Mouse (Mus musculus) neural tube, embryonic 12.5 days (tissue): ENCODE data around the gene Rps11. TPM values are rescaled to one million over a fixed set of nuclear protein-coding genes. Genes with fewer than 3 reads are reported as not detected.
"Not testable (repeated sequence)": the region's sequence is repeated elsewhere in the genome, so short reads cannot be mapped to it uniquely, and the experiment has no call there.

Experiments used
- ATAC-seq: fragments of 200-750 bp; cut with Nextera tagmentation; 2 replicates; pipeline ENCODE4 v1.8.0; 2017; ENCODE audit warnings: low read depth, mild to moderate bottlenecking, moderate TSS enrichment, moderate library complexity; ENCODE audit not compliant: low FRiP score
- H3K27ac ChIP-seq: fragments of 300-500 bp; sonication (generic); 2 replicates; pipeline ENCODE4 v1.5.1; 2016
- H3K27me3 ChIP-seq: fragments of 300-500 bp; sonication (generic); replicated peaks from 2 replicates; pipeline ENCODE4 v1.6.1; 2016; ENCODE audit warnings: mild to moderate bottlenecking
- H3K36me3 ChIP-seq: fragments of 300-500 bp; sonication (generic); 2 replicates; pipeline ENCODE4 v1.6.1; 2016; ENCODE audit warnings: mild to moderate bottlenecking
- H3K4me1 ChIP-seq: fragments of 300-500 bp; sonication (generic); 2 replicates; pipeline ENCODE4 v1.6.1; 2016
- H3K4me2 ChIP-seq: fragments of 300-500 bp; sonication (generic); replicated peaks from 2 replicates; pipeline ENCODE4 v1.6.1; 2016; ENCODE audit warnings: mild to moderate bottlenecking
- H3K4me3 ChIP-seq: fragments of 300-500 bp; sonication (generic); 2 replicates; pipeline ENCODE4 v1.5.1; 2016
- H3K9ac ChIP-seq: fragments of 300-500 bp; sonication (generic); 2 replicates; pipeline ENCODE4 v1.6.1; 2016; ENCODE audit warnings: mild to moderate bottlenecking
- H3K9me3 ChIP-seq: fragments of 300-500 bp; sonication (generic); 2 replicates; pipeline ENCODE4 v1.6.1; 2016; ENCODE audit warnings: mild to moderate bottlenecking
- WGBS: fragments of 180-500 bp; shearing (Covaris S2); methylation state at CpG from one replicate; pipeline ENCODE4 v1.1.7; 2016; 5-methylcytosine and 5-hydroxymethylcytosine counted together
- polyA plus RNA-seq: library from polyadenylated mRNA; unstranded; fragments of >200 nt; fragmentation: Nextera tagmentation; extraction: Ambion mirVana; gene quantifications from 2 replicates; pipeline ENCODE4 v1.2.1, GENCODE M21; 2016

Gene Rps11
- polyA plus RNA-seq, 1 experiment from 2014 or later = 1,089 TPM

DNA sequence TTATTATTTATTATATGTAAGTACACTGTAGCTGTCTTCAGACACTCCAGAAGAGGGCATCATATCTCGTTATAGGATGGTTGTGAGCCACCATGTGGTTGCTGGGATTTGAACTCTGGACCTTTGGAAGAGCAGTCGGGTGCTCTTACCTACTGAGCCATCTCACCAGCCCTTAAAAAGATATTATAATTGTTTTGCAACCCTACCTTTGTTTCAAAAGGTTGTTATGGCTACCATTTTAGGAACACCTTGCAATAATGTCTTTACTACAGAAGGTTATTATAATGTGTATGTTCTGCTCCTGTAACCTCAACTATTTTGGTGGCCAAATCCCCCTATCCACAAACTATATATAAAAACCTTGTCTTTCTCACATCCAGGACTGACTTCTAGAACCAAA is 28.8 kb upstream of the Rps11 start:
- not testable (repeated sequence) for H3K4me3 ChIP-seq, H3K4me2 ChIP-seq

DNA sequence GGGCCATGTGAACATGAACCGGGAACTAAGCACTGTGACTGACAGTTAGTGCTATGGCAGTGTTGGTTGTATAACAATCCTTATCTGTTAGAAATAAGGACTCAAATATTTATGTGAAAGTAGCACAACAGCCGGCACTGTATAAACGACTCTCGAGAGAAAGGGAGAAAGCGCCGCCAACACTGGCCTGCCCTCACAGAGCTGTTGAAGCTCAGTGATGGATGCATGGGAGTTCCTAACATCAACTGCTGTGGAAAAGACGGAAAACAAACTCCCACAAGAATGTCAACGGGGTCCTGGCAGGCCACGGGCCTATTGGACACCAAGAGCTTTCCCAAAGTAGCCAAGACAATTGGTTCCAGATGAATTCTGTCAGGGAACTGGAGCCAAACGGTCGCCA is 27.1 kb upstream of the Rps11 start:
- H3K4me3 ChIP-seq = no peak overlapping the region
- no peak overlapping the region for H3K27ac ChIP-seq
- H3K27me3 ChIP-seq = no peaks in the 10 kb centered on the region
- H3K9ac ChIP-seq = no peak overlapping the region
- no peaks in the 10 kb centered on the region for H3K9me3 ChIP-seq
- peaks cover 9% of the 10 kb centered on the region for H3K4me1 ChIP-seq
- no peak for ATAC-seq
- H3K4me2 ChIP-seq = no peak overlapping the region
- peaks cover 14% of the 10 kb centered on the region; the same call in 1 of the 2 replicates for H3K36me3 ChIP-seq
- WGBS = 59% methylated on average over 11 of the region's 11 CpGs

More for the DNA sequence above, 28.8 kb upstream of the Rps11 start:
- not testable (repeated sequence) for H3K36me3 ChIP-seq, H3K27ac ChIP-seq, ATAC-seq, H3K9me3 ChIP-seq, H3K4me1 ChIP-seq, H3K9ac ChIP-seq, H3K27me3 ChIP-seq
- WGBS = 93% methylated on average over 2 of the region's 2 CpGs

DNA sequence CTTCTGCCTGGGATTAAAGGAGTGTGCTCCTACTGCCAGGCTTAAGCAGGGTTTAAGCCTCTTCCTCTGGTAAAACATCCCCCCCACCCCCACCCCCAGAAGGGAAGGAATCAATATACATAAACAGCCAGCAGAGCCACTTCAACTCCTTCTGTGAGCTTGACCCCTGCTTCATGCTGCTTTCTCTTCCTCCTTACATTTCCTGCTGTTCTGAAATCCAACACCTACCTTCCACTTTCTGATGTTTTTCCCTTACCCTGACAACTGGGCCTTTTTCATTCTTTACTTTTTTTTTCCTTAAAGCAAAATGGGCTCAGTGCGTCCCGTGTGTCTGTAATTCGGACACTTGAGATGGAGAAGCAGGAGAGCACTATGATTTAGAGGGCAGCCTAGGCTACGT is 26.1 kb upstream of the Rps11 start:
- Histone ChIP-seq H3K4me3 (no peak overlapping the region), H3K9ac (no peak overlapping the region), H3K4me1 (peaks cover 9% of the 10 kb centered on the region), H3K36me3 (peaks cover 21% of the 10 kb centered on the region), H3K9me3 (no peaks in the 10 kb centered on the region), H3K27me3 (no peaks in the 10 kb centered on the region), H3K27ac (no peak overlapping the region), H3K4me2 (no peak overlapping the region)
- no peak for ATAC-seq
- WGBS = 74% methylated on average over 4 of the region's 4 CpGs

DNA sequence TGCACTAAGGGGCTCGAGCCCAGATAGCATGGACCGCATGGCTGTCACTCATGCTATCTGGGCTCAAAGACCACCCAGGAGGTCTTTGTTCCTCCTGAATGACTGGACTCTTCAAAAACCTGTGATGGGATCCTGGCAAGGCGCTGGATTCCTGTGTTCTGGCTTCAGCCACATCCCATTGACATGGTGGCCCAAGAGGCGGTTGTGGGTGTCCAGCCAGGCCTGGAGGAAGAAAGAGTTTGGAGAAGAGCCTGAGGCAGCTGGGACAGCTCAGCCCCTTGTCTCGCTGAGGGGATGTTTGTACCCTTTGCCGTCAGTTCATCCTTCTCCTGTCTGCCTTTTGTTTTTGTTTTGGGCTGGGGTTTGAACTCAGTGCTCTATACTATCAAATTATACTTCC is 25.3 kb upstream of the Rps11 start:
- H3K36me3 ChIP-seq = peaks cover 28% of the 10 kb centered on the region
- H3K27me3 ChIP-seq = no peaks in the 10 kb centered on the region
- peaks cover 5% of the 10 kb centered on the region for H3K4me1 ChIP-seq
- no peaks in the 10 kb centered on the region for H3K9me3 ChIP-seq
- ATAC-seq = no peak
- H3K27ac ChIP-seq = no peak overlapping the region
- 38% methylated on average over 6 of the region's 6 CpGs for WGBS
- H3K4me2 ChIP-seq = no peak overlapping the region
- H3K4me3 ChIP-seq = no peak overlapping the region
- no peak overlapping the region for H3K9ac ChIP-seq

DNA sequence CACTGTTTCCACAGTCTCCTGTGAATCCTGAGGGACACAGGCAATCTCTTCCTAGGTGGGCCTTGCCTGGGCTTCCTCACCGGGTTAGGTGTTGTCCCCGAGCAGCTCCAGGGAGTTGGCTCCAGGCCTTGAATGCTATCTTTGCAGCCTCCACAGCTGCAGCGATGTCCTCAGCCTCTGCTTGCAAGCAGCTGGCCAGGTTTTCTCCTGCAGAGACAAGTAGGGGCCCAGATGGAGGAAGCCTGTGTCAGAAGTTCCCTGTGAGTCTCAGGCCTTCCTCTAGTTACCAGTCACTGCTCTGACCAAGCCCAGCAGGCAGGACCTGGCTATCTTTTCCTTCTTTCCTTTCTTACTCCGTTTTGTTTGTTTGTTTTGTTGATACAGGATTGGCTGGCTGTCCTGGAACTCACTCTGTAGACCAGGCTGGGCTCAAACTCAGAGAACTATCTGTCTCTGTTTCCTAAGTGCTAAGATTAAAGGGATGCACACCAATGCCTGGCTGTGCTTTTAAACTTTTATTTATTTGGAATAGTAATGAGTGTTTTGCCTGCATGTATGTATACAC is 24.4 kb upstream of the Rps11 start:
- Histone ChIP-seq H3K9ac (no peak overlapping the region), H3K27me3 (no peaks in the 10 kb centered on the region), H3K4me1 (peaks cover 3% of the 10 kb centered on the region), H3K36me3 (peaks cover 35% of the 10 kb centered on the region), H3K4me3 (no peak overlapping the region), H3K4me2 (no peak overlapping the region), H3K9me3 (no peaks in the 10 kb centered on the region), H3K27ac (no peak overlapping the region)
- 73% methylated on average over 4 of the region's 4 CpGs for WGBS
- ATAC-seq = no peak

DNA sequence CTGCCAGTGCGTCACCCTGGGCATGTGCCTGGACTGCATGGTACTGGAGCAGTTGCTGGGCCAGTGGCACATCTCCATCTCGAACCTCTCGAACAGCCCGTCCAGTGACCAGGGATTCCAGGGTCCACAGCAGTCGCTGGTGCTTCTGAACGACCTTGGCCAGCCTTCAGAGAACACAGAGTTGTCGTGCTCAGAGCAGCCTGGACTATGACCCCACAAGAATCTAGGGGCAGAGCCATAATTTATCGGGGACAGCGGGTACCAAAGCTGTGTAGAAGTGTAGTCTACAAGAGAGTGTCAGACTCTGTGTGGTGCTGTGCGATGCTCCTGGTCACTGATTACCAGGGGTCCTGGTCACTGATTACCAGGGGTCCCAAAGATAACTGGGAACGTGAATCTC is 23.7 kb upstream of the Rps11 start:
- H3K4me2 ChIP-seq = no peak overlapping the region
- no peaks in the 10 kb centered on the region for H3K4me1 ChIP-seq
- H3K4me3 ChIP-seq = no peak overlapping the region
- no peaks in the 10 kb centered on the region for H3K9me3 ChIP-seq
- H3K9ac ChIP-seq = no peak overlapping the region
- H3K27me3 ChIP-seq = no peaks in the 10 kb centered on the region
- 91% methylated on average over 11 of the region's 11 CpGs for WGBS
- no peak for ATAC-seq
- peaks cover 42% of the 10 kb centered on the region for H3K36me3 ChIP-seq
- H3K27ac ChIP-seq = no peak overlapping the region

DNA sequence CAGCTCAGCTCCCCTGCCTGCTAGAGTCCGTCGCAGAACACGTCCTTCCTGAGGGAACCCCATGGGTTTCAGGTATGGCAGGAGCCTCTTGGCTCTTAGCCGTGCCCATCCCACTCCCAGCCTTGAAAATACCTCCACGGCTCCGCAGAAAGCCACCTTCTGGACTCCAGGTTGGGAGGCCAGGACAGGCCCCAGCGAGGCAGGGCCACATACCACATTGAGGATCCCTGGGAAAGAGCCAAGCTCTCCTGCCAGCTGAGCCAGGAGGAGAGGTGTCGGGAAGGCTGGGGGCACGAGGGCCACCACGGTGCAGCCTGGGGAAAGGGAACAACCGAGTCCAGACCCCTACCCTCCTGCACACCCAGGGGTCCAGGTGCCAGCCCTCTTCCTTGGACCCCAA is 23.0 kb upstream of the Rps11 start:
- Histone ChIP-seq H3K4me3 (no peak overlapping the region), H3K36me3 (peaks cover 46% of the 10 kb centered on the region), H3K27ac (no peak overlapping the region), H3K4me1 (no peaks in the 10 kb centered on the region), H3K9ac (no peak overlapping the region), H3K4me2 (no peak overlapping the region), H3K9me3 (no peaks in the 10 kb centered on the region), H3K27me3 (no peaks in the 10 kb centered on the region)
- WGBS = 94% methylated on average over 11 of the region's 11 CpGs
- no peak for ATAC-seq

DNA sequence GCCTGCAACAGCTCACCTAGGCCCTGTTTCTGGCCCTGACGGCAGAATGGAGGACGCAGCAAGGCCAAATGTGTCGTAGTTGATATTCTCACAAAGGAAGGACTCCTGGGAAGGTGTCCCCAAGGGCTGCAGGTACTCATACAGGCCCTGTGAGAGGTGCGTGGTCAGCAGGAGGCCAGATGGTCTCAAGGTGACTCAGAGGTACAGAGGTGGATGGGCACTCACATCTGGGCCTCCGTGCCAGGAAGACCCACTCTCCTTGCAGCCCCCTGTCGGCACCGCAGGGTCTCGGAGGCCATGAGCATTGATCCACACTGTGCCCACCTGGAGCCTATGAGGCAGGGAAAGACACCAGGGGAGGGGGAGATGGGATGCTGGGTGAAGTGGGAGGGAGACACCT is 21.2 kb upstream of the Rps11 start:
- H3K9ac ChIP-seq = no peak overlapping the region
- H3K36me3 ChIP-seq = peaks cover 51% of the 10 kb centered on the region
- ATAC-seq = no peak
- H3K4me1 ChIP-seq = no peaks in the 10 kb centered on the region
- H3K9me3 ChIP-seq = no peaks in the 10 kb centered on the region
- 95% methylated on average over 8 of the region's 8 CpGs for WGBS
- no peaks in the 10 kb centered on the region for H3K27me3 ChIP-seq
- H3K4me2 ChIP-seq = no peak overlapping the region
- H3K27ac ChIP-seq = no peak overlapping the region
- no peak overlapping the region for H3K4me3 ChIP-seq

DNA sequence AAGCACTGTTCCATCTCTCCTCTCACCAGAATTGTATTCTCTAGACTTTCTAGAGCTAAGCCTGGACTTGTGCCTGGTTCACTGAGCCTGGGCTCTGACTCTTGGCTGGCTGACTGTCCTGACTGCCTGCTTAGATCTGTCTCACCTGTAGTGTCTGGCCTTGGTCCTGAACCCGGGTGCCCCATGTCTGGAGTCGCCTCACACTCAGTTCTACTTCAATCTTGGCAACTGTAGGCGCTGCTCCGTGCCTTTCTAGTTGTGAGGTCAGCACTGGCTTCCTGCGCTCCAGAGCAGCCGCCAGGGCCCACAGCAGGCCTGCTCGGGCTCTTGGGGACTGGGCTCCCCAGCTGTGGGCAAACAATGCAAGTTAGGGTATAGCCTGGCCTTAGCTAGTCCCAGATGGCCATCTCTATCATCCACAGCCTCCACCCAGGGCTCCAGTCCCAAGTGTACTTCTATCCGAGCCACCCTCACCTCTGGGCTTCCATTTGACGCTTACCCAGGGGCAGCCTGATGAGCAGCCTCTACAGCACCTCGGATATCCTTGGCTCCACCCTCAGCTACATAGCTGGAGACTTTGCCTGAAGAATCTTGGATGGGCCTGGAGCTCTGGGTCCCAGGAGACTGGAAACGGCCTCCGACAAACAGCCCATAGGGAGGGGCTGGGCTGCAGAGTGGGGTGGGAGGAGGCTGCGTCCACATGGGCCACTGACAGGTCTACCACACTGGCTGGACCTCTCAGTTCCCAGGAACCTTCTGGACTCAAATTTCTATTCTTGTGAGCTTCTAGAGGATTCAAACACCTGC is 20.3 kb upstream of the Rps11 start:
- Histone ChIP-seq H3K4me2 (no peak overlapping the region), H3K36me3 (peaks cover 51% of the 10 kb centered on the region), H3K4me3 (no peak overlapping the region), H3K27me3 (no peaks in the 10 kb centered on the region), H3K4me1 (no peaks in the 10 kb centered on the region), H3K27ac (no peak overlapping the region), H3K9ac (no peak overlapping the region), H3K9me3 (no peaks in the 10 kb centered on the region)
- ATAC-seq = no peak
- WGBS = 88% methylated on average over 13 of the region's 13 CpGs

DNA sequence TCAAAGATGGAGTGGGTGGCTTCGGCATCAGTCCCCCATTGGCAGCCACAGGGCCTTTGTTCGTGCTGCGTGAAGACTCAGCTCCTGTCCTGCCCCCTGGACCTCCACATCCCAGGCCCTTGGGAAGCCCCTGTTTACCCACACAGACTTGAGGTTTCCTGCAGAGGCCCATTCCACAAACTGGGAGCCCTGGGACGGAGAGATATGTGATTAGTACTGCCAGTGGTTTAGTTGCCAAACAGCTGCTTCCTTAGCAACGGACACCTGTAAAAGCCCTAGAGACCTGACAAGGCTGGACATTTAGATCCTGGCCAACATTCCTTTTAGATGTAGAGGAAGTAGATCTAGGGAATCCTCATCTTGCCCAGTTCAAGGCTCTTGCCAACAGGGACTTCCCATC is 17.7 kb upstream of the Rps11 start:
- no peak overlapping the region for H3K27ac ChIP-seq
- H3K4me3 ChIP-seq = no peak overlapping the region
- no peaks in the 10 kb centered on the region for H3K4me1 ChIP-seq
- H3K9ac ChIP-seq = no peak overlapping the region
- no peak overlapping the region for H3K4me2 ChIP-seq
- H3K36me3 ChIP-seq = peaks cover 40% of the 10 kb centered on the region
- WGBS = 90% methylated on average over 5 of the region's 5 CpGs
- no peak for ATAC-seq
- no peaks in the 10 kb centered on the region for H3K27me3 ChIP-seq
- no peaks in the 10 kb centered on the region for H3K9me3 ChIP-seq

DNA sequence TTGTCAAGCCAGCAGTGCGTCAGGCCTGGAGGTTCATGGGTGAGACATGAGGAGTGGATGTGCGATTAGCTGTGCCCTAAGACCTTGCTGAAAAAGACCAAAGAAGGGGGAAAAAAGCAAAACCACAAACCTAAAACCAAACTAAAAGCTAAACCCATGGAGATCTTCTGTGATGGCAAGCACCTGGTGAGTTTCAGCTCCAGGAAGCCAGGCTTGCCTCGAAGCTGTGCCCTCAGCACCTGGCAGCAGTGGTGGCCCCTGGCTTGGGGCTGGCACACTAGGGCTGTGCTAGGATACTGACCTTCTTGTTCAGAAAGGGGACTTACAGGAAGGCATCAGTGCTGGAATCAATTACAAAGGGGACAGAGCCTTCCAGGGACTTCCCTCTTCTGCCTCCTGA is 17.1 kb upstream of the Rps11 start:
- no peak overlapping the region for H3K4me2 ChIP-seq
- peaks cover 37% of the 10 kb centered on the region for H3K36me3 ChIP-seq
- no peaks in the 10 kb centered on the region for H3K9me3 ChIP-seq
- H3K27me3 ChIP-seq = no peaks in the 10 kb centered on the region
- H3K4me3 ChIP-seq = no peak overlapping the region
- H3K27ac ChIP-seq = no peak overlapping the region
- 94% methylated on average over 3 of the region's 3 CpGs for WGBS
- no peak overlapping the region for H3K9ac ChIP-seq
- 0 out of 2 replicates have a peak, but pooled peaks cover under 1% of the 10 kb centered on the region for H3K4me1 ChIP-seq
- ATAC-seq = no peak

DNA sequence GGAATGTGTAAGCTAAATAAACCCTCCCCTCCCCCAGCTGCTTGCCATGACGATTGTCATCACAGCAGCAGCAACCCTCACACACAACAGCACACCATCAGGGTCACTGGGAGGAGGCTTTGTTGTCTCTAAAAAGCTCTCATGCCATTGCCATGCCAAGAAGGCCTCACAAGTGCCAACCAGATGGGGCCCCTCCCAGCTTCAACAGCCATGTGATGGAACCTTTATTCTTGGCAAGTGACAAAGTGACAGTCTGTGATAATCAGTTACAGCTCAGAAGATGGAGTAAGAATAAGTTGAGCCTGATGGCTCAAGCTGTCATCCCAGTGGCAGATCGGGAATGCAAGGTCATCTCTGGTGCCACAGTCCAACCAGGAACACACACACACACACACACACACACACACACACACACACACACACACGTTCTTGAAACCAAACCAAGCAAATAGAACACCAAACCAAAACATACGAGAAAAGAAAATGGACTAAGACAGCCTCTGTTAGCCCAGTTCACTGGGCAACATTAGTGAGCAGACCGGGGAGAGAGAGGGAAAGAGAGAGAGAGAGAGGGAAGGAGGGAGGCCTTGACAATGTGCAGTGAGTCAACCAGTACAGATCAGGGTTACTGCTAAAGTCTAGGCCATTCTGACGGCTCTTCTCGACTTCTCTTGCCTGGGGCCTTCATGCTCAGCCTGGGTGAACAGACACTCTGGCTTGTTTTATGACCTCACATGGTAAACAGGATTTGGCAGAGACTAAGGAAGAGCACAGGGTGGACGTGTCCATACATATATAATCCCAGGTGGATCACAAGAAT is 15.9 kb upstream of the Rps11 start:
- H3K4me2 ChIP-seq = no peak overlapping the region
- H3K27me3 ChIP-seq = peaks cover 8% of the 10 kb centered on the region; the same call in 1 of the 2 replicates
- H3K4me3 ChIP-seq = no peak overlapping the region
- no peak overlapping the region for H3K9ac ChIP-seq
- H3K36me3 ChIP-seq = peaks cover 27% of the 10 kb centered on the region
- H3K27ac ChIP-seq = no peak overlapping the region
- 87% methylated on average over 8 of the region's 8 CpGs for WGBS
- no peaks in the 10 kb centered on the region for H3K9me3 ChIP-seq
- no peak for ATAC-seq
- peaks cover 6% of the 10 kb centered on the region; the same call in 1 of the 2 replicates for H3K4me1 ChIP-seq
